In genomic region chr17:35903343-35903991, GRCm38 (mm10) we compare ENCODE assay signal across 10 mouse cellular contexts. TPM values are rescaled to one million over a fixed set of nuclear protein-coding genes. Genes with fewer than 3 reads are reported as not detected.
DNase-seq lines count a peak whose midpoint lies in the region; ATAC-seq and TF ChIP-seq lines count a peak whose summit lies in the region.
"Had no signal": no experiment of that assay in that cellular context is flagged by ENCODE, and none has a peak within 500 bp of the region (broad histone marks: within the 10 kb centered on the region; RNA-seq: fewer than 3 reads in every experiment).

No protein-coding gene starts in this region.

- no peak for TF ChIP-seq CTCF in kidney, adult 2 months (conservative IDR thresholded peaks at IDR 0.05; ENCODE audit: insufficient read depth, insufficient read length, low read depth, low read length)

- no peaks in the 10 kb centered on the region for H3K9me3 ChIP-seq in hindbrain, embryonic 13.5 days
- H3K9me3 ChIP-seq in hindbrain, embryonic 12.5 days (replicated peaks) = no peaks in the 10 kb centered on the region
- no peaks in the 10 kb centered on the region for H3K9me3 ChIP-seq in embryonic facial prominence, embryonic 15.5 days (replicated peaks)
- H3K9me3 ChIP-seq: hindbrain, embryonic 15.5 days; limb, embryonic 13.5 days had no signal

- H3K27ac ChIP-seq in hindbrain, embryonic 13.5 days = 0 out of 2 replicates have a peak overlapping the region, but pooled peaks have one; percentile 9
- H3K27ac ChIP-seq in hindbrain, embryonic 12.5 days = no peak overlapping the region
- H3K27ac ChIP-seq in embryonic facial prominence, embryonic 15.5 days (replicated peaks) = 0 out of 2 replicates have a peak overlapping the region, but pooled peaks have one; percentile 48
- peak overlapping the region; percentile 6; the same call in 1 of the 2 replicates for H3K27ac ChIP-seq in kidney, adult 2 months (ENCODE audit: insufficient read depth, low read depth, low read length)
- H3K27ac ChIP-seq: hindbrain, embryonic 15.5 days; limb, embryonic 13.5 days had no signal

- WGBS in hindbrain, embryonic 13.5 days = 93% methylated on average over 9 of the region's 9 CpGs
- 95% methylated on average over 9 of the region's 9 CpGs for WGBS in hindbrain, embryonic 12.5 days
- 86% methylated on average over 9 of the region's 9 CpGs for WGBS in embryonic facial prominence, embryonic 15.5 days
- whole genome bisulfite sequencing in kidney, adult 2 months = 50% methylated on average over 9 of the region's 9 CpGs

- no peak overlapping the region for H3K4me2 ChIP-seq in hindbrain, embryonic 13.5 days
- H3K4me2 ChIP-seq in hindbrain, embryonic 12.5 days (replicated peaks) = no peak overlapping the region
- no peak overlapping the region for H3K4me2 ChIP-seq in embryonic facial prominence, embryonic 15.5 days (replicated peaks)
- H3K4me2 ChIP-seq: hindbrain, embryonic 15.5 days; limb, embryonic 13.5 days had no signal

- DNase-seq in kidney, adult 2 months = peak; percentile 80
- DNase-seq in lung, postnatal 14 days = peak; percentile 77
- no peak for DNase-seq in B cell, adult 2 months
- no peak for DNase-seq in layer of hippocampus, adult 8-10 months (ENCODE audit: low spot score in 2 of 2)
- DNase-seq in cerebellum, adult 11 months = no peak

- H3K36me3 ChIP-seq in hindbrain, embryonic 13.5 days = peaks cover 96% of the 10 kb centered on the region
- H3K36me3 ChIP-seq in hindbrain, embryonic 12.5 days = peaks cover 89% of the 10 kb centered on the region
- H3K36me3 ChIP-seq in embryonic facial prominence, embryonic 15.5 days = peaks cover 63% of the 10 kb centered on the region
- H3K36me3 ChIP-seq in kidney, adult 2 months (ENCODE audit: control insufficient read depth, insufficient read depth, low read length) = no peaks in the 10 kb centered on the region

- no peak overlapping the region for H3K4me3 ChIP-seq in hindbrain, embryonic 13.5 days
- no peak overlapping the region for H3K4me3 ChIP-seq in hindbrain, embryonic 12.5 days
- no peak overlapping the region for H3K4me3 ChIP-seq in embryonic facial prominence, embryonic 15.5 days (replicated peaks)
- H3K4me3 ChIP-seq in kidney, adult 2 months (ENCODE audit: insufficient read depth, low read depth, low read length) = no peak overlapping the region
- H3K4me3 ChIP-seq: hindbrain, embryonic 15.5 days; limb, embryonic 13.5 days had no signal

- no peaks in the 10 kb centered on the region for H3K27me3 ChIP-seq in hindbrain, embryonic 13.5 days
- no peaks in the 10 kb centered on the region for H3K27me3 ChIP-seq in hindbrain, embryonic 12.5 days
- H3K27me3 ChIP-seq in embryonic facial prominence, embryonic 15.5 days = no peaks in the 10 kb centered on the region
- H3K27me3 ChIP-seq in kidney, adult 2 months (replicated peaks; ENCODE audit: control insufficient read depth, insufficient read depth, low read length) = no peaks in the 10 kb centered on the region
- H3K27me3 ChIP-seq: hindbrain, embryonic 15.5 days; limb, embryonic 13.5 days had no signal

- no peak for TF ChIP-seq POLR2A in kidney, adult 2 months (IDR thresholded peaks at IDR 0.05; ENCODE audit: low read depth, low read length)

- ATAC-seq in hindbrain, embryonic 13.5 days (ENCODE audit: low FRiP score) = no peak
- no peak for ATAC-seq in hindbrain, embryonic 12.5 days (ENCODE audit: low FRiP score)
- no peak for ATAC-seq in embryonic facial prominence, embryonic 15.5 days (ENCODE audit: insufficient number of reproducible peaks, low FRiP score, low TSS enrichment, low read depth)

- peaks cover 22% of the 10 kb centered on the region for H3K4me1 ChIP-seq in hindbrain, embryonic 13.5 days (replicated peaks)
- H3K4me1 ChIP-seq in hindbrain, embryonic 12.5 days = peaks cover 9% of the 10 kb centered on the region
- peaks cover 6% of the 10 kb centered on the region for H3K4me1 ChIP-seq in embryonic facial prominence, embryonic 15.5 days
- H3K4me1 ChIP-seq in kidney, adult 2 months (ENCODE audit: control insufficient read depth, insufficient read depth, low read length) = peaks cover 11% of the 10 kb centered on the region; the same call in 1 of the 2 replicates

- no peak overlapping the region for H3K9ac ChIP-seq in hindbrain, embryonic 13.5 days
- no peak overlapping the region for H3K9ac ChIP-seq in hindbrain, embryonic 12.5 days
- no peak overlapping the region for H3K9ac ChIP-seq in embryonic facial prominence, embryonic 15.5 days
- H3K9ac ChIP-seq: hindbrain, embryonic 15.5 days; limb, embryonic 13.5 days had no signal

RNA-seq across cellular contexts. Expression of gene 2310061I04Rik, which starts 6.2 kb away (rescaled TPM):
- 45.8 and 48.7 TPM in 2 replicates for polyA plus RNA-seq in hindbrain, embryonic 13.5 days (2015; fragmentation: Nextera tagmentation; extraction: Ambion mirVana)
- polyA plus RNA-seq in hindbrain, embryonic 12.5 days (2016; fragmentation: Nextera tagmentation; extraction: Ambion mirVana) = 25.7 and 28.7 TPM in 2 replicates
- polyA plus RNA-seq in embryonic facial prominence, embryonic 15.5 days (2015; fragmentation: Nextera tagmentation; extraction: Ambion mirVana) = 22.3 and 23.9 TPM in 2 replicates
- 118 and 132 TPM in 2 replicates for polyA plus RNA-seq in kidney, adult 2 months (2012; rRNA removed)
- 10 to 100 TPM; 45.9 to 61.4 (median 50.0) TPM for total RNA-seq in layer of hippocampus, adult 8-10 months (2022)

RNA-seq across cellular contexts. Expression of gene Atat1, which starts 6.4 kb away (rescaled TPM):
- polyA plus RNA-seq in hindbrain, embryonic 13.5 days (2015; fragmentation: Nextera tagmentation; extraction: Ambion mirVana) = 434 and 438 TPM in 2 replicates
- 294 and 303 TPM in 2 replicates for polyA plus RNA-seq in hindbrain, embryonic 12.5 days (2016; fragmentation: Nextera tagmentation; extraction: Ambion mirVana)
- 64.5 and 77.7 TPM in 2 replicates for polyA plus RNA-seq in embryonic facial prominence, embryonic 15.5 days (2015; fragmentation: Nextera tagmentation; extraction: Ambion mirVana)
- 42.9 and 54.6 TPM in 2 replicates for polyA plus RNA-seq in kidney, adult 2 months (2012; rRNA removed)
- 10 to 100 TPM; 53.2 to 64.1 (median 60.0) TPM for total RNA-seq in layer of hippocampus, adult 8-10 months (2022)

RNA-seq across cellular contexts. Expression of gene Mrps18b, which starts 12.7 kb away (rescaled TPM):
- 46.8 and 54.7 TPM in 2 replicates for polyA plus RNA-seq in hindbrain, embryonic 13.5 days (2015; fragmentation: Nextera tagmentation; extraction: Ambion mirVana)
- 46.8 and 51.1 TPM in 2 replicates for polyA plus RNA-seq in hindbrain, embryonic 12.5 days (2016; fragmentation: Nextera tagmentation; extraction: Ambion mirVana)
- 72.5 and 75.7 TPM in 2 replicates for polyA plus RNA-seq in embryonic facial prominence, embryonic 15.5 days (2015; fragmentation: Nextera tagmentation; extraction: Ambion mirVana)
- polyA plus RNA-seq in kidney, adult 2 months (2012; rRNA removed) = 91.4 and 94.1 TPM in 2 replicates
- 10 to 100 TPM; 39.0 to 57.9 (median 42.8) TPM for total RNA-seq in layer of hippocampus, adult 8-10 months (2022)

RNA-seq across cellular contexts. Expression of gene Ppp1r10, which starts 12.8 kb away (rescaled TPM):
- polyA plus RNA-seq in hindbrain, embryonic 13.5 days (2015; fragmentation: Nextera tagmentation; extraction: Ambion mirVana) = 46.0 and 47.2 TPM in 2 replicates
- polyA plus RNA-seq in hindbrain, embryonic 12.5 days (2016; fragmentation: Nextera tagmentation; extraction: Ambion mirVana) = 58.3 and 68.2 TPM in 2 replicates
- 39.2 and 39.5 TPM in 2 replicates for polyA plus RNA-seq in embryonic facial prominence, embryonic 15.5 days (2015; fragmentation: Nextera tagmentation; extraction: Ambion mirVana)
- polyA plus RNA-seq in kidney, adult 2 months (2012; rRNA removed) = 24.3 and 26.6 TPM in 2 replicates
- total RNA-seq in layer of hippocampus, adult 8-10 months (2022) = 10 to 100 TPM; 71.6 to 79.8 (median 74.6) TPM

RNA-seq across cellular contexts. Expression of gene Dhx16, which starts 23.8 kb away (rescaled TPM):
- polyA plus RNA-seq in hindbrain, embryonic 13.5 days (2015; fragmentation: Nextera tagmentation; extraction: Ambion mirVana) = 28.6 and 35.3 TPM in 2 replicates
- polyA plus RNA-seq in hindbrain, embryonic 12.5 days (2016; fragmentation: Nextera tagmentation; extraction: Ambion mirVana) = 45.2 and 46.0 TPM in 2 replicates
- polyA plus RNA-seq in embryonic facial prominence, embryonic 15.5 days (2015; fragmentation: Nextera tagmentation; extraction: Ambion mirVana) = 40.7 and 50.6 TPM in 2 replicates
- 50.1 and 65.0 TPM in 2 replicates for polyA plus RNA-seq in kidney, adult 2 months (2012; rRNA removed)
- total RNA-seq in layer of hippocampus, adult 8-10 months (2022) = 10 to 100 TPM; 28.3 to 35.3 (median 31.4) TPM

Comparison
In these comparisons a context has a peak if more than half of its experiments do, and no peak if none do; other contexts are left out.
1. DNase-seq: peak in kidney, adult 2 months (single experiment) and lung, postnatal 14 days (single experiment); none in B cell, adult 2 months (0 of 2), layer of hippocampus, adult 8-10 months (0 of 2) and cerebellum, adult 11 months (single experiment).